Mouse (Mus musculus) kidney, embryonic 14.5 days (tissue): ENCODE results near the gene Fam131c. TPM values are rescaled to one million over a fixed set of nuclear protein-coding genes. Genes with fewer than 3 reads are reported as not detected.

ENCODE experiments used
- ATAC-seq: fragments of 200-750 bp; cut with Nextera tagmentation; 2 replicates; pipeline ENCODE4 v1.8.0; 2017; ENCODE audit warnings: moderate number of reproducible peaks, mild to moderate bottlenecking, moderate TSS enrichment, moderate library complexity; ENCODE audit not compliant: low FRiP score, low TSS enrichment
- H3K27ac ChIP-seq: fragments of 300-500 bp; sonication (generic); 2 replicates; pipeline ENCODE4 v1.5.1; 2014; ENCODE audit warnings: low read depth, mild to moderate bottlenecking, low read length, moderate library complexity, mixed read lengths
- H3K27me3 ChIP-seq: fragments of 300-500 bp; sonication (generic); 2 replicates; pipeline ENCODE4 v1.6.1; 2014; ENCODE audit warnings: mild to moderate bottlenecking, low read length; ENCODE audit not compliant: control insufficient read depth, insufficient read depth
- H3K36me3 ChIP-seq: fragments of 300-500 bp; sonication (generic); 2 replicates; pipeline ENCODE4 v1.6.1; 2014; ENCODE audit warnings: low read length, mixed read lengths; ENCODE audit not compliant: control insufficient read depth, insufficient read depth
- H3K4me1 ChIP-seq: fragments of 300-500 bp; sonication (generic); 2 replicates; pipeline ENCODE4 v1.6.1; 2014; ENCODE audit warnings: low read length, mixed read lengths; ENCODE audit not compliant: control insufficient read depth, insufficient read depth
- H3K4me2 ChIP-seq: fragments of 300-500 bp; sonication (generic); replicated peaks from 2 replicates; pipeline ENCODE4 v1.6.1; 2014; ENCODE audit warnings: low read depth, mild to moderate bottlenecking, low read length
- H3K4me3 ChIP-seq: fragments of 300-500 bp; sonication (generic); 2 replicates; pipeline ENCODE4 v1.5.1; 2014; ENCODE audit warnings: mild to moderate bottlenecking, low read length
- H3K9ac ChIP-seq: fragments of 300-500 bp; sonication (generic); 2 replicates; pipeline ENCODE4 v1.6.1; 2014; ENCODE audit warnings: low read depth, mild to moderate bottlenecking, low read length, moderate library complexity
- H3K9me3 ChIP-seq: fragments of 300-500 bp; sonication (generic); 2 replicates; pipeline ENCODE4 v1.6.1; 2016; ENCODE audit warnings: low read length; ENCODE audit not compliant: control insufficient read depth
- WGBS: fragments of 180-500 bp; shearing (Covaris S2); extraction: QIAGEN DNeasy Blood & Tissue Kit; methylation state at CpG from one replicate; pipeline ENCODE4 v1.1.7; 2014; 5-methylcytosine and 5-hydroxymethylcytosine counted together
- polyA plus RNA-seq: library from polyadenylated mRNA; unstranded; fragments of >200 nt; fragmentation: Nextera tagmentation; extraction: Ambion mirVana; gene quantifications from 2 replicates; pipeline ENCODE4 v1.2.1, GENCODE M21; 2014

The Fam131c gene
- polyA plus RNA-seq, 1 experiment from 2014 or later: 1.9 TPM

- no peaks in the 10 kb centered on the region for H3K27me3 ChIP-seq
- H3K9ac ChIP-seq: no peak overlapping the region
- H3K4me2 ChIP-seq: no peak overlapping the region
- no peak for ATAC-seq
- 53% methylated on average over 11 of the region's 11 CpGs for WGBS
- no peak overlapping the region for H3K27ac ChIP-seq
- no peak overlapping the region for H3K4me3 ChIP-seq
- H3K9me3 ChIP-seq: no peaks in the 10 kb centered on the region
- peaks cover 23% of the 10 kb centered on the region for H3K4me1 ChIP-seq
- no peaks in the 10 kb centered on the region for H3K36me3 ChIP-seq
Measured at GRCm38 (mm10) chr4:141348616-141349015, 19.4 kb upstream of the Fam131c start.

DNA sequence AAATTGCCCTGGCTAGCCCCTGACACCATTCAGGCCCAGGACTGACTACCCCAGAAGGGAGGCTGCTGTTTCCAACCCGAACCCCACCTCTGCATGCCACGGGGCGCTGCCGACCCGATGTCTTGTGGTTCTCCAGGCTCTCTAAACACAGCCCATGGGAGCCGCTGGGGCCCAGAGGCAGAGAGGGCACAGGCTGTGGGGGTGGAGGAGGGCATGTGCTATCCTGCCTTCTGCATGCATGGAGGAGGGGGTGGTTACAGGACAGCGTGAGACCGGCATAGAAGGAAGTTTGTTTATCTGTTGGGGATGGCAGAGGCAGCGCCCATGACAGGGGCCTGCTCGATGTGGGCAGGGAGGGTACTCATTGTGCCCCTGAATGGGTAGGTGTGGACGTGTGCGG, 18.0 kb upstream of the Fam131c start:
- H3K9ac ChIP-seq: no peak overlapping the region
- no peak overlapping the region for H3K4me3 ChIP-seq
- ATAC-seq: no peak
- WGBS: 68% methylated on average over 12 of the region's 12 CpGs
- H3K4me1 ChIP-seq: peaks cover 23% of the 10 kb centered on the region
- H3K36me3 ChIP-seq: no peaks in the 10 kb centered on the region
- H3K9me3 ChIP-seq: no peaks in the 10 kb centered on the region
- H3K27ac ChIP-seq: no peak overlapping the region
- no peak overlapping the region for H3K4me2 ChIP-seq
- no peaks in the 10 kb centered on the region for H3K27me3 ChIP-seq

DNA sequence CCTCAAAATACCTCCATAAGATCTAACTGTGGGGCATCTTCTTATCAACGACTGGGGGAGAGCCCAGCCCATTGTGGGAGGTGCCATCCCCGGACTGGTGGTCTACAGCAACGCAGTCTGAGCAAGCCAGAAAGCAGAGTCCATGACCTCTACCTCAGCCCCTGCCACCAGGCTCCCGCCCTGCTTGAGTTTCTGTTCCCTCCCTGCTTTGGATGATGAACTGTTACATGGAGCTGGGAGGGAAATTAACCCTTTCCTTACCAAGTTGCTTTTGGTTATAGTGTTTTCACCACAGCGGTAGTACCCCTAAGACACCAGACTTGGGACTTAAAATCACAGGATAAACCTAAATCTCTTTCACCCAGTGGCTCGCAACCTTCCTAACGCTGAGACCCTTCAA, 16.0 kb upstream of the Fam131c start:
- Histone ChIP-seq H3K9ac (no peak overlapping the region), H3K27me3 (no peaks in the 10 kb centered on the region), H3K4me3 (no peak overlapping the region), H3K36me3 (no peaks in the 10 kb centered on the region), H3K27ac (no peak overlapping the region), H3K4me2 (no peak overlapping the region), H3K4me1 (peaks cover 23% of the 10 kb centered on the region), H3K9me3 (no peaks in the 10 kb centered on the region)
- WGBS: 40% methylated on average over 7 of the region's 7 CpGs
- peak; percentile 63; the same call in 1 of the 2 replicates for ATAC-seq

DNA sequence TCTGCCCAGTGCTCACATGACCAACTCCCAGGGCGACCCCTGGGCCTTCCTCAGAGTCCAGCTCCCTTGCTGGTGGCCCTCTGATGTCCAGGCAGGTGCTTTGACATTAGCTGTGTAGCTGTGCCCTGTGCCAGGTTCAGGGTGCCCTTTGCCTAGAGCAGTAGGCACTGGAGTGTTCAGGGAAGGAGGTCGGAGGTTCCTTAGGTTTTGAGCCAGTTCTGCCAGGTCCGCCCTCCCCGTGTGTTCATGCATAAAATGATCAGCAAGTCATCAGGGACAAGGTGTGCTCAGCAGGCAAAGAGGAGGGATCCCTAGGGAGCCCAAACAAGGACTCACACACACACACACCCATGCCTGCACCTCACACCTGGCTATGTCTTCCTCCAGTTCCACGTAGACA, 15.0 kb upstream of the Fam131c start:
- no peak overlapping the region for H3K4me3 ChIP-seq
- H3K4me2 ChIP-seq: no peak overlapping the region
- no peak for ATAC-seq
- no peaks in the 10 kb centered on the region for H3K27me3 ChIP-seq
- H3K27ac ChIP-seq: no peak overlapping the region
- no peak overlapping the region for H3K9ac ChIP-seq
- 62% methylated on average over 5 of the region's 5 CpGs for WGBS
- no peaks in the 10 kb centered on the region for H3K36me3 ChIP-seq
- peaks cover 20% of the 10 kb centered on the region for H3K4me1 ChIP-seq
- H3K9me3 ChIP-seq: peaks cover 5% of the 10 kb centered on the region; the same call in 1 of the 2 replicates

DNA sequence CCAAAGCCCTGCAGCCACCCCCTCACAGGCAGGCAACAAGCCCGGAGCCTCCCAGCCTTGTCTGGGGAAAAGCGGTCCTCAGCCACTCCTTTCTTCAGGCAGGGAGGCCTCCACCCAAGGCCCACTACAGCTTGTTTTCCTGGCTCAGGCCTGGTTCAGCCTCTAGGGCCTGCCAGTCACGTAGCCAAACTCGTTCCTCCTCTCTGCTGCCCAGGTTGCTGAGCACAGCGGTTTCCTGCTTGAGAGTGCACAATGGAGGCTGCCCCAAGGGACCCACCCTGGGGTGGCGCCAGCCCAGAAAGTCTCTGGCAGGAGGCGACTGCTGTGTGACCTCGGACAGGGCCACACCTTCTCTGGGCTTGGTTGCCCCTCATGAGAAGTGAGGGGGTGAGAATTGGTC, 14.2 kb upstream of the Fam131c start:
- Histone ChIP-seq H3K4me2 (no peak overlapping the region), H3K9ac (no peak overlapping the region), H3K27ac (no peak overlapping the region; the same call in 1 of the 2 replicates), H3K9me3 (peaks cover 5% of the 10 kb centered on the region; the same call in 1 of the 2 replicates), H3K27me3 (no peaks in the 10 kb centered on the region), H3K4me3 (no peak overlapping the region), H3K36me3 (no peaks in the 10 kb centered on the region), H3K4me1 (peaks cover 17% of the 10 kb centered on the region)
- ATAC-seq: no peak
- WGBS: 59% methylated on average over 8 of the region's 8 CpGs

DNA sequence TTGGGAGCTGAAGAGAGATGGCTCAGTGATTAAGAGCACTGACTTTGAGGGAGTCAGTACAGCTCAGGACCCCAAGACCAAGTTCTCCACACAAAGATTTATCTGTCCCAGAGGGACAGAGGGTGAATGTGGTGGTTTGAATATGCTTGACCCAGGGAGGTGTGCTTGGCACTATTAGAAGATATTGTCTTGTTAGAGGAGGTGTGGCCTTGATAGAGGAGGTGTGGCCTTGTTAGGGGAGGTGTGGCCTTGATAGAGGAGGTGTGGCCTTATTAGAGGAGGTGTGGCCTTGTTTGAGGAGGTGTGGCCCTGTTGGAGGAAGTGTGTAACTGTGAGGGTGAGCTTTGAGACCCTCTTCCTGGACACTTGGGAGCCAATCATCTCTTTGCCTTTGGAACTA, 10.2 kb upstream of the Fam131c start:
- H3K27me3 ChIP-seq: no peaks in the 10 kb centered on the region
- H3K9ac ChIP-seq: no peak overlapping the region
- H3K9me3 ChIP-seq: peaks cover 5% of the 10 kb centered on the region; the same call in 1 of the 2 replicates
- peaks cover 5% of the 10 kb centered on the region for H3K4me1 ChIP-seq
- H3K27ac ChIP-seq: no peak overlapping the region
- H3K36me3 ChIP-seq: no peaks in the 10 kb centered on the region
- H3K4me2 ChIP-seq: no peak overlapping the region
- no peak overlapping the region for H3K4me3 ChIP-seq
- ATAC-seq: no peak

DNA sequence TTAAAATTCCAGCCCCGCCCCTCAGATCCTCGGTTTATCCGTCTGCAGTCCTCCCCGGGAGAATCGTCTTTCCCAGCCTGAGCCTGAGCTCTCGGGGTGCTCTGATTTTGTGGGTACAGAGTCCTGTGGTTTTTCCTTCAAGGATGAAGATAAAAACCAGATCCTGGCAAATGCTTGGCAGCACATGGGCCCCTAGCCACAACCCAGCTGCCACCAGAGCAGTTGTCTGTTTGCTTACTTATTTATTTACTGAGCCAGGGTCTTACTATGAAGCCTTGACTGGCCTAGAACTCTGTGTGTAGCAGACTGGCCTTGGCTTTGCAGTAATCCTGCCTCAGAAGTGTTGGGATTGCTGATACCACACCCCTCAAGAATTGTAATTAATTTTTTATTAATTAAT, 8.8 kb upstream of the Fam131c start:
- no peak overlapping the region for H3K27ac ChIP-seq
- no peak overlapping the region for H3K4me3 ChIP-seq
- H3K4me1 ChIP-seq: no peaks in the 10 kb centered on the region
- H3K9me3 ChIP-seq: peaks cover 5% of the 10 kb centered on the region; the same call in 1 of the 2 replicates
- no peak for ATAC-seq
- no peak overlapping the region for H3K9ac ChIP-seq
- no peak overlapping the region for H3K4me2 ChIP-seq
- no peaks in the 10 kb centered on the region for H3K36me3 ChIP-seq
- 91% methylated on average over 6 of the region's 6 CpGs for WGBS
- H3K27me3 ChIP-seq: no peaks in the 10 kb centered on the region

DNA sequence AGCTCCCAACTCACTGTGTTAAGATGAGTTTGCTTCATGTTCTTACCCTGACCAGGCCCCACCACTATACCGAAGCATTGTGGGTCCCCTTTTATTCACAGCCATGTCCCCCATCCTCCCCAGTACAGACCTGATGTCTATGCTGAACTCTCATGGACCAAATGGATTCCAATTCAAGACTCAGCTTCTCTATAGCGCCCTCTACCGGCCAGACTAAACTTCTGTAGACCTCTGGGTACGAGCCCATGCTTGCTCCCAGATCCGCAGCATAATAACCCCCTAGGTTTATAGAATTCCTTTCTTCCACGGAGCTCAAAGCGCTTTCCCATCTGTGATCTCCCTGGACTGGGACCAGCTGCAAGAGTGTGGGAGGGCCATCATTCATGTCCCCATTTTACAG, 7.2 kb upstream of the Fam131c start:
- ATAC-seq: no peak
- Histone ChIP-seq H3K4me3 (no peak overlapping the region), H3K9ac (no peak overlapping the region), H3K36me3 (no peaks in the 10 kb centered on the region), H3K4me1 (no peaks in the 10 kb centered on the region), H3K4me2 (no peak overlapping the region), H3K9me3 (peaks cover 5% of the 10 kb centered on the region; the same call in 1 of the 2 replicates), H3K27ac (no peak overlapping the region), H3K27me3 (peaks cover 4% of the 10 kb centered on the region; the same call in 1 of the 2 replicates)
- 39% methylated on average over 7 of the region's 7 CpGs for WGBS

- peak; percentile 25; the same call in 1 of the 2 replicates for ATAC-seq
- Histone ChIP-seq H3K9ac (no peak overlapping the region), H3K4me3 (no peak overlapping the region), H3K4me1 (no peaks in the 10 kb centered on the region), H3K4me2 (no peak overlapping the region), H3K36me3 (no peaks in the 10 kb centered on the region), H3K27me3 (peaks cover 13% of the 10 kb centered on the region), H3K27ac (no peak overlapping the region), H3K9me3 (no peaks in the 10 kb centered on the region)
- WGBS: 31% methylated on average over 11 of the region's 11 CpGs
Measured at GRCm38 (mm10) chr4:141362937-141363548, 5.0 kb upstream of the Fam131c start.
